Mouse (Mus musculus) lung, embryonic 16.5 days (tissue): ENCODE measurements around the gene Acp2. TPM values are rescaled to one million over a fixed set of nuclear protein-coding genes. Genes with fewer than 3 reads are reported as not detected.

Experiments used
- ATAC-seq: fragments of 200-750 bp; cut with Nextera tagmentation; 2 replicates; pipeline ENCODE4 v1.8.0; 2017; ENCODE audit warnings: low read depth, mild to moderate bottlenecking, moderate library complexity
- H3K27ac ChIP-seq: fragments of 300-500 bp; sonication (generic); 2 replicates; pipeline ENCODE4 v1.5.1; 2014; ENCODE audit warnings: mild to moderate bottlenecking, control low read depth, low read length
- H3K27me3 ChIP-seq: fragments of 300-500 bp; sonication (generic); 2 replicates; pipeline ENCODE4 v1.6.1; 2014; ENCODE audit warnings: low read depth, low read length, mixed read lengths; ENCODE audit not compliant: control insufficient read depth, insufficient read depth
- H3K36me3 ChIP-seq: fragments of 300-500 bp; sonication (generic); 2 replicates; pipeline ENCODE4 v1.6.1; 2014; ENCODE audit warnings: low read length; ENCODE audit not compliant: control insufficient read depth, insufficient read depth
- H3K4me1 ChIP-seq: fragments of 300-500 bp; sonication (generic); replicated peaks from 2 replicates; pipeline ENCODE4 v1.6.1; 2014; ENCODE audit warnings: low read length, mixed read lengths; ENCODE audit not compliant: control insufficient read depth, insufficient read depth
- H3K4me2 ChIP-seq: fragments of 300-500 bp; sonication (generic); 2 replicates; pipeline ENCODE4 v1.6.1; 2014; ENCODE audit warnings: low read depth, low read length, control low read depth
- H3K4me3 ChIP-seq: fragments of 300-500 bp; sonication (generic); 2 replicates; pipeline ENCODE4 v1.5.1; 2014; ENCODE audit warnings: mild to moderate bottlenecking, low read length, control low read depth
- H3K9ac ChIP-seq: fragments of 300-500 bp; sonication (generic); 2 replicates; pipeline ENCODE4 v1.6.1; 2014; ENCODE audit warnings: low read length, control low read depth
- H3K9me3 ChIP-seq: fragments of 300-500 bp; sonication (generic); 2 replicates; pipeline ENCODE4 v1.6.1; 2016; ENCODE audit warnings: low read length; ENCODE audit not compliant: control insufficient read depth
- WGBS: fragments of 180-500 bp; shearing (Covaris S2); extraction: QIAGEN DNeasy Blood & Tissue Kit; methylation state at CpG from one replicate; pipeline ENCODE4 v1.1.7; 2014; 5-methylcytosine and 5-hydroxymethylcytosine counted together
- polyA plus RNA-seq: library from polyadenylated mRNA; unstranded; fragments of >200 nt; fragmentation: Nextera tagmentation; extraction: Ambion mirVana; gene quantifications from 2 replicates; pipeline ENCODE4 v1.2.1, GENCODE M21; 2015

Acp2 gene
- polyA plus RNA-seq, 1 experiment from 2014 or later = 33.3 TPM

- 40% methylated on average over 1 of the region's 1 CpGs for WGBS
- no peak overlapping the region for H3K4me3 ChIP-seq
These were observed 56.1 kb downstream of the Acp2 start for GRCm38 (mm10) chr2:91258830-91259229.

GRCm38 (mm10) chr2:91259493-91259892 is 56.8 kb downstream of the Acp2 start:
- no peak for ATAC-seq
- H3K27me3 ChIP-seq = peaks cover 7% of the 10 kb centered on the region; the same call in 1 of the 2 replicates
- H3K9ac ChIP-seq = no peak overlapping the region
- no peaks in the 10 kb centered on the region for H3K9me3 ChIP-seq
- peaks cover 17% of the 10 kb centered on the region for H3K36me3 ChIP-seq
- H3K4me1 ChIP-seq = peaks cover 28% of the 10 kb centered on the region
- 81% methylated on average over 1 of the region's 1 CpGs for WGBS
- no peak overlapping the region for H3K4me2 ChIP-seq
- H3K27ac ChIP-seq = no peak overlapping the region
- no peak overlapping the region for H3K4me3 ChIP-seq

More at GRCm38 (mm10) chr2:91258830-91259229, 56.1 kb downstream of the Acp2 start:
- H3K9ac ChIP-seq = no peak overlapping the region; the same call in 1 of the 2 replicates
- peaks cover 17% of the 10 kb centered on the region for H3K36me3 ChIP-seq
- no peaks in the 10 kb centered on the region for H3K9me3 ChIP-seq
- H3K4me1 ChIP-seq = peaks cover 24% of the 10 kb centered on the region
- peaks cover 13% of the 10 kb centered on the region; the same call in 1 of the 2 replicates for H3K27me3 ChIP-seq
- H3K4me2 ChIP-seq = peak overlapping the region; percentile 64; the same call in 1 of the 2 replicates
- no peak for ATAC-seq
- H3K27ac ChIP-seq = peak overlapping the region; percentile 86; the same call in 1 of the 2 replicates

Other genes starting within 250 kb of the Acp2 start
- 2.0 and 2.3 TPM in 2 replicates for gene Rapsn, start 167.3 kb upstream of the Acp2 start, polyA plus RNA-seq
- 278 and 298 TPM in 2 replicates for gene Psmc3, start 148.9 kb upstream of the Acp2 start, polyA plus RNA-seq
- gene Slc39a13, start 132.5 kb upstream of the Acp2 start, polyA plus RNA-seq = 39.2 and 44.4 TPM in 2 replicates
- gene Spi1, start 120.5 kb upstream of the Acp2 start, polyA plus RNA-seq = 6.4 and 8.8 TPM in 2 replicates
- gene Mybpc3, start 84.7 kb upstream of the Acp2 start, polyA plus RNA-seq = 13.0 and 18.0 TPM in 2 replicates
- 10.4 and 12.7 TPM in 2 replicates for gene Madd, start 19.0 kb upstream of the Acp2 start, polyA plus RNA-seq
- 27.0 and 30.8 TPM in 2 replicates for gene Nr1h3, start 51 bp upstream of the Acp2 start, polyA plus RNA-seq
- gene Ddb2, start 34.1 kb downstream of the Acp2 start, polyA plus RNA-seq = 22.0 and 22.1 TPM in 2 replicates
- 52.8 and 57.4 TPM in 2 replicates for gene Pacsin3, start 53.1 kb downstream of the Acp2 start, polyA plus RNA-seq
- gene Arfgap2, start 62.1 kb downstream of the Acp2 start, polyA plus RNA-seq = 86.0 and 89.8 TPM in 2 replicates
- 69.4 and 72.2 TPM in 2 replicates for gene 1110051M20Rik, start 241.8 kb downstream of the Acp2 start, polyA plus RNA-seq